Mouse (Mus musculus) heart, postnatal 0 days (tissue): ENCODE results near the gene Thsd7a. TPM values are rescaled to one million over a fixed set of nuclear protein-coding genes. Genes with fewer than 3 reads are reported as not detected.

Experiments
- ATAC-seq: fragments of 200-750 bp; cut with Nextera tagmentation; 2 replicates; pipeline ENCODE4 v1.8.0; 2017; ENCODE audit warnings: low read depth, moderate number of reproducible peaks, moderate library complexity; ENCODE audit not compliant: insufficient read depth
- DNase-seq: peaks from one replicate; pipeline ENCODE4 v3.0.0-alpha.2; 2016; ENCODE audit warnings: low spot score
- H3K27ac ChIP-seq: fragments of 300-500 bp; sonication (generic); 2 replicates; pipeline ENCODE4 v1.5.1; 2014; ENCODE audit warnings: low read depth, mild to moderate bottlenecking
- H3K27me3 ChIP-seq: fragments of 300-500 bp; sonication (generic); 2 replicates; pipeline ENCODE4 v1.6.1; 2014; ENCODE audit warnings: low read length, mixed read lengths; ENCODE audit not compliant: control insufficient read depth, insufficient read depth
- H3K36me3 ChIP-seq: fragments of 300-500 bp; sonication (generic); replicated peaks from 2 replicates; pipeline ENCODE4 v1.6.1; 2014; ENCODE audit warnings: low read length, mixed read lengths; ENCODE audit not compliant: control insufficient read depth, insufficient read depth
- H3K4me1 ChIP-seq: fragments of 300-500 bp; sonication (generic); 2 replicates; pipeline ENCODE4 v1.6.1; 2014; ENCODE audit warnings: antibody characterized with exemption; ENCODE audit not compliant: control insufficient read depth, insufficient read depth
- H3K4me2 ChIP-seq: fragments of 300-500 bp; sonication (generic); 2 replicates; pipeline ENCODE4 v1.6.1; 2014; ENCODE audit warnings: low read depth, mild to moderate bottlenecking, low read length, moderate library complexity
- H3K4me3 ChIP-seq: fragments of 300-500 bp; sonication (generic); 2 replicates; pipeline ENCODE4 v1.5.1; 2014; ENCODE audit warnings: low read depth, low read length
- H3K9ac ChIP-seq: fragments of 300-500 bp; sonication (generic); replicated peaks from 2 replicates; pipeline ENCODE4 v1.6.1; 2014; ENCODE audit warnings: low read depth, low read length, mixed read lengths
- H3K9me3 ChIP-seq: fragments of 300-500 bp; sonication (generic); replicated peaks from 2 replicates; pipeline ENCODE4 v1.6.1; 2016; ENCODE audit warnings: low read length; ENCODE audit not compliant: control insufficient read depth
- CTCF ChIP-seq: IDR thresholded peaks from 2 replicates; pipeline ENCODE4 v1.5.1; 2016; ENCODE audit warnings: antibody characterized with exemption, control low read depth, low read depth
- EP300 ChIP-seq: IDR thresholded peaks from 2 replicates; pipeline ENCODE4 v1.6.1; 2016; ENCODE audit warnings: antibody characterized with exemption, low read depth
- WGBS: fragments of 180-500 bp; shearing (Covaris S2); extraction: QIAGEN DNeasy Blood & Tissue Kit; methylation state at CpG from one replicate; pipeline ENCODE4 v1.1.7; 2014; 5-methylcytosine and 5-hydroxymethylcytosine counted together
- polyA plus RNA-seq: library from polyadenylated mRNA; unstranded; fragments of >200 nt; fragmentation: Nextera tagmentation; extraction: Ambion mirVana; gene quantifications from 2 replicates; pipeline ENCODE4 v1.2.1, GENCODE M21; 2015
- total RNA-seq: library from RNA; depleted of rRNA; stranded (reverse); fragments of >200 nt; gene quantifications from 2 replicates; pipeline ENCODE4 v1.2.3, GENCODE M21; 2014; ENCODE audit warnings: low replicate concordance

Gene Thsd7a
- total and polyA plus RNA-seq, 2 experiments from 2014 or later = 2.2 to 4.5 TPM

DNA sequence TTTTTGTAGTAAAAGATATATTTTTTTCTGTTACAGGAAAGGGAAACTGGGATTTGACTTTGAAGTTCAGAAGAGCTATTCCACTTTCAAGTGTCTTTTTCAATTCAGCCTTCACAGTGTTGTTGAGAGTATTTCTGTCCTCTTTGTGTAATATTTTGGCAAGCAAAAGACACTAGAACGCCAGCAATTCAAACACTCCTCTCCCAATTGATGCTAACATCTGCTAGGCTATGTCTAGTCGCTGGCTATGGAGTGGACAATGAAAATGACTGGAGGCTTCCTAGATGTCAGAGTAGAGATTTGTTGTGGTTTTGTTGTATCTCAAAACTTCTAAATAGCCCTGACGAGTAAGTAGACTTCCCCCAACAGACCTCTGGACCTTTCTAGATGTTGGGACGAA is 164.8 kb downstream of the Thsd7a start:
- no peaks in the 10 kb centered on the region for H3K36me3 ChIP-seq
- no peak overlapping the region for H3K4me3 ChIP-seq
- H3K27me3 ChIP-seq = no peaks in the 10 kb centered on the region
- no peak for TF ChIP-seq CTCF
- no peak for TF ChIP-seq EP300
- no peak for ATAC-seq
- 79% methylated on average over 4 of the region's 4 CpGs for WGBS
- no peaks in the 10 kb centered on the region for H3K4me1 ChIP-seq
- no peak overlapping the region for H3K9ac ChIP-seq
- no peak for DNase-seq
- H3K4me2 ChIP-seq = no peak overlapping the region
- no peaks in the 10 kb centered on the region for H3K9me3 ChIP-seq
- no peak overlapping the region for H3K27ac ChIP-seq

DNA sequence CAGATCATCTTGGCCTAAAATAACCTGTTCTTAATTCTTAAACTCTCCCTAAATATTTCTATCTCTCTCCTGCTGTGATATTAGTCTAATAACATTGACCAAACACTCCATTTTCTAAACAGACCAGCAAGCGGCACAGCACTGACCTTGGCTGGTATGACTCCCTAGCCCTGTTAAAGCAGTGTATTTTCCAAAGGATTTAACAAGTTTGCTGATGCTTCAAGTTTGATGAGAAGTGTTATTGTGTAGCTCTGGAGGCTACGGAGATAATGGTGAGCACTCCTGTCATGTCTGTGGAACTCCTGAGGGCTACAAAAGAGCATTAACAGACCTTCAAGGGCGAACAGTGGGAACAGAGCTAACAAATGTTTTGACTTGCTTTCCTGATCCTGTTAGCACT is 168.1 kb downstream of the Thsd7a start:
- Histone ChIP-seq H3K27me3 (no peaks in the 10 kb centered on the region), H3K4me2 (no peak overlapping the region), H3K4me1 (no peaks in the 10 kb centered on the region), H3K36me3 (no peaks in the 10 kb centered on the region), H3K9ac (no peak overlapping the region), H3K4me3 (no peak overlapping the region), H3K27ac (no peak overlapping the region), H3K9me3 (no peaks in the 10 kb centered on the region)
- DNase-seq = no peak
- TF ChIP-seq CTCF = no peak
- no peak for TF ChIP-seq EP300
- WGBS = 51% methylated on average over 3 of the region's 3 CpGs
- ATAC-seq = no peak

DNA sequence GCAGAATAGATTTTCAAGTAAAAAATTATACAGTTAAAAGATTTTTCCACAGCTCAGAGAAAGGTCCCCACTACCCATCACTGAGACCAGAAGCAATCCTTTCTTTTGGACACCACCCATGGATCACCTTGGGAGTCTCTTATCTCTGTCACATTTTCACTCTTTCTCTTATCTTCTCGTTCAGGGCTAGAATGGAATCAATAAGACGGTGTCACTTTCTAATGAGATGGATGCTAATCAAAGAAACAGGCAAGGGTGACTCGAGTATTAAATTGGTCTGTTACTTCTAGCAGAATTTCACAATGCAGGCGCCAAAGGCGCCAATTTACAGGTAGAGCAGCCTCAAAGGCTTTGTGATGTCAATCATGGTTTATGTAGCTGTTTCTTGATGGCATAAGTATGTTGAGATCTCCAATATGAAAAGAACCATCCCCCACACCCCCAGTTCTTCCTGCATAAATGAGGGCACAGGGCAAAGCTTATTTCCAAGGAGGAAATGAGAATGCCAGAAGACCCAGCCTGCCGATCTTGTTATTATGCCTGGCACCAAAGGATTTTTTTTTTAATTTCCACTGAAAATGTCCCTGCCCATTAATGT is 173.5 kb downstream of the Thsd7a start:
- Histone ChIP-seq H3K36me3 (no peaks in the 10 kb centered on the region), H3K9me3 (no peaks in the 10 kb centered on the region), H3K9ac (no peak overlapping the region), H3K4me2 (no peak overlapping the region), H3K4me1 (no peaks in the 10 kb centered on the region), H3K27ac (no peak overlapping the region), H3K4me3 (no peak overlapping the region), H3K27me3 (no peaks in the 10 kb centered on the region)
- TF ChIP-seq EP300 (no peak), CTCF (no peak)
- 51% methylated on average over 6 of the region's 6 CpGs for WGBS
- DNase-seq (no peak), ATAC-seq (no peak)

DNA sequence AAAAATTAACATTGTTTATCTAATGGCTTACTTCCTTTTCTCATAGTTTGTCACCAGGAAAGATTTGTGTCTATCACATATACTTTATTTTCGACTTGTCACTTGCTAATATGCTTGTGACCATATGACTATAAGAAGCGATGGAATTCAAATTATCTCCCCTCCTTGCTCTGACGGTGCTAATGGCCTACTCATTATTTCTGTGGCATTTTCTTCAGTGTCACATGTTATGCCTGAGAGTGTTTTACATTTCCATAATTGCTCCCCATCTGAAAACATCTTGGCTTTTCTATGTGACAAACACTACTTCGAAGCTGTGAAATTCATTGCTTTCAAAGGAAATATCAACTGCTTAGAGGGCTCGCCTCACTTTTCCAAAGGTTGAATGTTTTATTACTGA is 177.0 kb downstream of the Thsd7a start:
- no peak overlapping the region for H3K27ac ChIP-seq
- DNase-seq (no peak), ATAC-seq (no peak)
- H3K9me3 ChIP-seq = no peaks in the 10 kb centered on the region
- H3K36me3 ChIP-seq = no peaks in the 10 kb centered on the region
- 76% methylated on average over 5 of the region's 5 CpGs for WGBS
- H3K4me2 ChIP-seq = no peak overlapping the region
- H3K4me1 ChIP-seq = no peaks in the 10 kb centered on the region
- TF ChIP-seq CTCF (no peak), EP300 (no peak)
- H3K27me3 ChIP-seq = no peaks in the 10 kb centered on the region
- H3K9ac ChIP-seq = no peak overlapping the region
- no peak overlapping the region for H3K4me3 ChIP-seq

DNA sequence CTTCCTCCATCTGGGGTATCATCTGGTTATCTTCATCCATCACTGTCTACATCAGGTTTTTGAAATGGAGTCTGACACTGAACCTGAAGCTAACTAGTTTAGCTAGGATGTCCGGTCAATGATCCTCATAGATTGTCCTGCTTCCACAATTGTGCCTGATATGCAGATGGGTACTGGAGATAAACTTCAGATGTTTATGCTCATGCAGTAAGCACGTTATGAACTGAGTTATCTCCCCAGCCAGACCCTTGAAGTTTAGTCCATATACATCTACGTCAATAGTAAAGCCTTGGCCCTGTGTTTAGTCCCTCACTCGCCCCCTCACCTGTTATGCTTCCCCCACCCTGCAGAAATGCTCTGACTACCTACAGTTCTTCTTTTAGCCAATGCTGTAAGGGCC is 184.1 kb downstream of the Thsd7a start:
- 78% methylated on average over 4 of the region's 4 CpGs for WGBS
- no peak overlapping the region for H3K9ac ChIP-seq
- H3K9me3 ChIP-seq = no peaks in the 10 kb centered on the region
- no peak overlapping the region for H3K4me3 ChIP-seq
- no peak for ATAC-seq
- TF ChIP-seq CTCF = no peak
- TF ChIP-seq EP300 = no peak
- H3K4me1 ChIP-seq = no peaks in the 10 kb centered on the region
- H3K27me3 ChIP-seq = no peaks in the 10 kb centered on the region
- no peak overlapping the region for H3K4me2 ChIP-seq
- H3K36me3 ChIP-seq = no peaks in the 10 kb centered on the region
- no peak for DNase-seq
- no peak overlapping the region for H3K27ac ChIP-seq

DNA sequence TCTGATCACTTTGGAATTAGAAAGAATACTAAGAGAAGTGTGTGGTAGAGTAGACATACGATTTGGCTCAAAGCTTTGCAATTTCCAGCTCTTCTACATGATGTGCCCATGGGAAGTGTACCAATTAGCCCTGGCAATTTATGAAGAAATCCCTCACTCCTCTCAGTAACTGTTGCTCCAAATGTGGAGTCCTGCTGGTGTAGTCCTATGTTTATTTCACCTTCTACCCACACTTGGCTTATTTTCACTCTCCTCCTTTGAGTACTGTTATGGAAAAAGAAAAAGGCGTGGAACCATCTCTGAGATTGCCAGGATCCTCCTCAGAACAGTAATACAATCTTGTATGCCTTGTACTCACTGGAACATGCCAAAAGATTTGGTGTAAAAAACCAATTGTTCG is 186.9 kb downstream of the Thsd7a start:
- H3K9me3 ChIP-seq = no peaks in the 10 kb centered on the region
- WGBS = 72% methylated on average over 3 of the region's 3 CpGs

More for the DNA sequence above, 186.9 kb downstream of the Thsd7a start:
- no peak for ATAC-seq
- H3K4me2 ChIP-seq = no peak overlapping the region
- H3K36me3 ChIP-seq = no peaks in the 10 kb centered on the region
- TF ChIP-seq CTCF = no peak
- no peak overlapping the region for H3K27ac ChIP-seq
- no peak for DNase-seq
- no peak overlapping the region for H3K4me3 ChIP-seq
- H3K27me3 ChIP-seq = no peaks in the 10 kb centered on the region
- no peaks in the 10 kb centered on the region for H3K4me1 ChIP-seq
- no peak overlapping the region for H3K9ac ChIP-seq
